Mouse (Mus musculus) left cerebral cortex, postnatal 14 days (tissue): ENCODE results near the gene Rslcan18. TPM values are rescaled to one million over a fixed set of nuclear protein-coding genes. Genes with fewer than 3 reads are reported as not detected.

ENCODE experiments used
- DNase-seq, 2 experiments: peaks; one replicate each; pipeline ENCODE4 v3.0.0; 2021 to 2022; ENCODE audit warnings: low spot score in 2 of 2, mixed read lengths in 1 of 2
- intact Hi-C: fragments of 180-260 bp; cut with DNase I; formaldehyde crosslinking; loops from one replicate; pipeline ENCODE4 v1.15.1; 2025
- total RNA-seq, 2 experiments: library from RNA; stranded (reverse); gene quantifications; 2 replicates each; pipeline ENCODE4 v1.2.3; 2021

Gene Rslcan18
- total RNA-seq, 2 experiments from 2014 or later: 0.33 TPM; not detected in 1

DNA sequence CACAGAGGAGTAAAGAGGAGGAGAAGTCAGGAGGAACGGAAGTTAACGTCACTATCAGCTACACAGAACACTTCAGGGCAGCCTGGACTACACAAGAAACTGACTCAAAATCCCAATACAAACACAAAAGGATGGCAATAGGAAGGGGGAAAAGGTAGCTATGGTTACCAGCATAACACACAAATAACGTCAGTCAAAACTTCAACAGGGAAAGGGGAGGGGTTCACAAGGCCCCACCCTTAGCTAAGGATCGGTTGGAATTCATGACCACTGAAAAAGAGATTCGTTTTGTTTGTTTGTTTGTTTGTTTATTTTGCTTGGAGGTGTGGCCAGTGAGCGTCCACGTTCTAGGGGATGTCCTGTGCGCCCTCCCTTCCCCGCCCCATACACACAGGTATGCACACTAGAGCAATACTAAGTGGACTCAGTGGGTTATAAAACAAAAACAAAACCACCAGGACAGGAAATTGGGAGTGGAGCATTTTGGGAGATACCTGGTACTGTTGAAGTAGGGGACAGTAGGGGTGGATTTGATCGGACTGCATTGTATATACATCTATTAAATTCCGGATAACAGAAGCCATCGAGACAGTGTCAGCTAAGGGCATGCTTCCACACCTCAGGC, 55.8 kb downstream of the Rslcan18 start:
- no peak for DNase-seq
- intact Hi-C loops: no loop called here

Other genes starting within 250 kb of the Rslcan18 start
- 1 to 10 TPM; 2.4 to 3.2 TPM for gene Gm10767, start 211.3 kb downstream of the Rslcan18 start, total RNA-seq
- 1 to 10 TPM; 4.8 to 5.8 TPM for gene Zfp712, start 55.1 kb downstream of the Rslcan18 start, total RNA-seq
- gene Zfp708, start 18.3 kb downstream of the Rslcan18 start, total RNA-seq: 1 to 10 TPM; 2.3 to 2.5 TPM
- 1 to 10 TPM; 1.6 to 2.2 TPM for gene Gm28557, start 7.7 kb downstream of the Rslcan18 start, total RNA-seq
- gene Zfp759, start 5.4 kb upstream of the Rslcan18 start, total RNA-seq: 10 to 100 TPM in 1 of 2 experiments, 1 to 10 TPM in 1; 8.8 to 10.5 TPM
- gene Rsl1, start 56.9 kb upstream of the Rslcan18 start, total RNA-seq: 1 to 10 TPM; 3.7 to 5.3 TPM
- gene Zfp455, start 78.2 kb upstream of the Rslcan18 start, total RNA-seq: 1 to 10 TPM; 3.3 to 3.5 TPM
- gene Zfp458, start 162.2 kb upstream of the Rslcan18 start, total RNA-seq: 10 to 100 TPM; 18.7 to 19.4 TPM
- gene Zfp457, start 190.2 kb upstream of the Rslcan18 start, total RNA-seq: 1 to 10 TPM; 4.4 to 4.5 TPM
- 1 to 10 TPM; 2.6 to 3.8 TPM for gene Zfp595, start 216.3 kb upstream of the Rslcan18 start, total RNA-seq
- 1 to 10 TPM in 1 of 2 experiments, not detected in 1; 1.9 TPM for gene Gm28044, start 244.3 kb upstream of the Rslcan18 start, total RNA-seq
- gene Zfp953, start 244.3 kb upstream of the Rslcan18 start, total RNA-seq: 1 to 10 TPM in 1 of 2 experiments, under 1 TPM in 1; 0.53 to 1.0 TPM